Mouse (Mus musculus) stomach, embryonic 14.5 days (tissue): ENCODE measurements around the gene Mymk. TPM values are rescaled to one million over a fixed set of nuclear protein-coding genes. Genes with fewer than 3 reads are reported as not detected.

Source experiments
- ATAC-seq: fragments of 200-750 bp; cut with Nextera tagmentation; 2 replicates; pipeline ENCODE4 v1.8.0; 2017; ENCODE audit warnings: low read depth, moderate TSS enrichment; ENCODE audit not compliant: insufficient number of reproducible peaks, insufficient read depth, low FRiP score
- H3K27ac ChIP-seq: fragments of 300-500 bp; sonication (generic); 2 replicates; pipeline ENCODE4 v1.5.1; 2014; ENCODE audit warnings: mild to moderate bottlenecking, low read length, moderate library complexity, mixed read lengths
- H3K27me3 ChIP-seq: fragments of 300-500 bp; sonication (generic); 2 replicates; pipeline ENCODE4 v1.6.1; 2014; ENCODE audit warnings: low read length, control low read depth, mixed read lengths; ENCODE audit not compliant: control insufficient read depth, insufficient read depth
- H3K36me3 ChIP-seq: fragments of 300-500 bp; sonication (generic); 2 replicates; pipeline ENCODE4 v1.6.1; 2014; ENCODE audit warnings: mild to moderate bottlenecking, control low read depth, low read length, moderate library complexity, mixed read lengths; ENCODE audit not compliant: control insufficient read depth, insufficient read depth
- H3K4me1 ChIP-seq: fragments of 300-500 bp; sonication (generic); 2 replicates; pipeline ENCODE4 v1.6.1; 2014; ENCODE audit warnings: low read length, control low read depth, mixed read lengths; ENCODE audit not compliant: control insufficient read depth, insufficient read depth
- H3K4me2 ChIP-seq: fragments of 300-500 bp; sonication (generic); replicated peaks from 2 replicates; pipeline ENCODE4 v1.6.1; 2014; ENCODE audit warnings: low read depth, low read length, control low read depth
- H3K4me3 ChIP-seq: fragments of 300-500 bp; sonication (generic); 2 replicates; pipeline ENCODE4 v1.5.1; 2014; ENCODE audit warnings: low read depth, low read length, control low read depth
- H3K9ac ChIP-seq: fragments of 300-500 bp; sonication (generic); replicated peaks from 2 replicates; pipeline ENCODE4 v1.6.1; 2014; ENCODE audit warnings: low read depth, mild to moderate bottlenecking, control low read depth, low read length, moderate library complexity, mixed read lengths
- H3K9me3 ChIP-seq: fragments of 300-500 bp; sonication (generic); 2 replicates; pipeline ENCODE4 v1.6.1; 2016; ENCODE audit warnings: low read depth, low read length, control low read depth; ENCODE audit not compliant: control insufficient read depth
- WGBS: fragments of 180-500 bp; shearing (Covaris S2); extraction: QIAGEN DNeasy Blood & Tissue Kit; methylation state at CpG from one replicate; pipeline ENCODE4 v1.1.7; 2014; 5-methylcytosine and 5-hydroxymethylcytosine counted together
- polyA plus RNA-seq: library from polyadenylated mRNA; unstranded; fragments of >200 nt; fragmentation: Nextera tagmentation; extraction: Ambion mirVana; gene quantifications from 2 replicates; pipeline ENCODE4 v1.2.1, GENCODE M21; 2014

Gene Mymk
- polyA plus RNA-seq, 1 experiment from 2014 or later: not detected

DNA sequence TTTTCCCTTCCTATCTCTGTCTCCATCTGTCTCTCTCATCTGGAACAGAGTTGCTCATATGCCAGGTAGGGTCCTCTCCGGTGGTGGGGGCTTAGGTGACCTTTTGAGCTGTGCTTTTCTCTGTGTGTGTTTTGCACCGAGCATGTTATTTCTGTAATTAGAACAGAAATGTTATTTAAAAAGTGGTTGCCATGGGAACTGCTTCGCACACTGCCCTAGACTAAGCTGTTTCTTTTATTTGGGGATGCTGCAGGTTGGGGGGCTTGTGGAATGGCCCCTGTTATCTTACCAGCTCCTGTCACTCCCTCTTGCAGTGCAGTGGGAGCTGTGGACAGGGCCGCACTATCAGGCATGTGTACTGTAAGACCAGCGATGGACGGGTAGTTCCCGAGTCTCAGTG is 31.6 kb upstream of the Mymk start:
- Histone ChIP-seq H3K4me1 (peaks cover under 1% of the 10 kb centered on the region; the same call in 1 of the 2 replicates), H3K9me3 (no peaks in the 10 kb centered on the region), H3K36me3 (no peaks in the 10 kb centered on the region), H3K27me3 (no peaks in the 10 kb centered on the region), H3K4me3 (no peak overlapping the region), H3K27ac (no peak overlapping the region), H3K4me2 (no peak overlapping the region), H3K9ac (no peak overlapping the region)
- 68% methylated on average over 7 of the region's 7 CpGs for WGBS
- no peak for ATAC-seq

DNA sequence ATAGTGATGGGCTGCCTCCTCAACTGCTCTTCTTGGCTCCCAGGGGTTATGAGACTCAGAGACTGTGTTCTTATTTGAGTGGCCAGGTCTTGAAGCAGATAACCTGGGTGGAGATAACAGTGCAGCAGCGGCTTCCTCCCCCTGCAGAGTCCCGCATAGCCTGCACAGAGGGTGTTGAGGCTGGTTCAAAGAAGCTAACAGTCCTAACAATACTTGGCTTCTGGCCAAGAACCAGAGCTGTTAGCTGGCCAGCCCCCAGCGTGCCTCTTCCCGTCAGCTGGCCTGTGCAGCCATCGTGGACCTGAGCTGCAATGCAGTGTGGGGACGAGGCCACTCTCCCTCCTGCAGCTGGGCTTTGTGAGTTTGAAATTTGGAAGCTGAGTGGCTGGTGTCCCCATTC is 25.8 kb upstream of the Mymk start:
- Histone ChIP-seq H3K4me2 (no peak overlapping the region), H3K4me3 (no peak overlapping the region), H3K4me1 (peaks cover 27% of the 10 kb centered on the region), H3K27ac (peak overlapping the region; percentile 40; the same call in 1 of the 2 replicates), H3K9ac (no peak overlapping the region), H3K36me3 (no peaks in the 10 kb centered on the region), H3K9me3 (no peaks in the 10 kb centered on the region), H3K27me3 (no peaks in the 10 kb centered on the region)
- WGBS: 5% methylated on average over 6 of the region's 6 CpGs
- ATAC-seq: peak; percentile 86

DNA sequence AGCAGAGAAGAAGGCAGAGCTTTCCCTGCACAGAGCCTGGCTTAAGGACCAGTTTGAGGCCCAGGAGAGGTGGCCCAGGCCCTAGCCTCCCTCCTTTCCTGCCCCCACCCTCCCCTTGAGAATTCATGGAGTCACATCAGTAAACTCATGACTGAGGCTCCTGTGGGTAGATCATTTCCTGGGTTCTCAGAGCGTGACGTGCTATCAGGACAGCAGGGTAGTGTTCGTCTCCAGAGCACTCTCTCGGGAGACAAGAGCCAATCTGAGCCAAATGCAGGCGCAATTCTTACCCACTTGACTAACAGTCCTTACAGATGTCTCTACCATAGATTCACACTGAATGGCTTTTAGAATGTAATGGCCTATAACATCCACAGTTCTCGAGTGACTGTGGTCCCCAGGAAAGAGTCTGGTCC is 25.3 kb upstream of the Mymk start:
- no peaks in the 10 kb centered on the region for H3K27me3 ChIP-seq
- peaks cover 27% of the 10 kb centered on the region for H3K4me1 ChIP-seq
- H3K27ac ChIP-seq: peak overlapping the region; percentile 40; the same call in 1 of the 2 replicates
- no peaks in the 10 kb centered on the region for H3K9me3 ChIP-seq
- H3K4me3 ChIP-seq: no peak overlapping the region
- ATAC-seq: no peak
- H3K9ac ChIP-seq: no peak overlapping the region
- H3K36me3 ChIP-seq: no peaks in the 10 kb centered on the region
- H3K4me2 ChIP-seq: no peak overlapping the region
- WGBS: 51% methylated on average over 6 of the region's 6 CpGs

DNA sequence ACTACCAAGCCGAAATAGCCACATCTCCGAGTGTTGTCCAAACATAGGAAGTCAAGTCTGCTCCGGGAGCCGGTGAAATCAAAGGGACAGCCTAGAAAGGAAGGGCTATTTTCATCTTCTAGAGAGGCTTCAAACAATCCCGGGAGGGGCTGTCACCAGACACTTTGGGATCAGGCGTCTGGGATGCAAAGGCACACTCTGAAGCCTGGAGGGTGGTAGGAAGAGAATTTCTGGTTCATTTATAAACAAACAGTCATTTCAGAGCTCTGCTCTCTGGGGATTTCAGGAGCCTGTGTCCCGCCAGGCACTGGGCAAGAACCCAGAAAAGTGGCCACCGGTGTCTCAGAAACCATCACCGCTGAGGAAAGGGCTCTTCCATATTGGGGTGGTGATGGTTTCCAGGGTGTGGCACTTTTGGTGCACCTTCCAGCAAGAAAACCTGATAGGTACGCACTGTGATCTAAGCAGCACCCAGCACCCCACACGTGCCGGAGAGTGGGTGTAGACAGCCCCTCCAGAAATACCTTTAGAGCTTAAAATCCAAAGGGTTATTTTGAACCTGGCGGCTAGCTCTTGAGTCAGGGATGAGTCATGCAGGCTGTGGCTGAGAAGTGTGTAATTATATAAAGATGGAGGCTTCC is 24.5 kb upstream of the Mymk start:
- H3K27me3 ChIP-seq: no peaks in the 10 kb centered on the region
- peaks cover 27% of the 10 kb centered on the region for H3K4me1 ChIP-seq
- H3K4me2 ChIP-seq: no peak overlapping the region
- ATAC-seq: no peak
- H3K9ac ChIP-seq: no peak overlapping the region
- WGBS: 44% methylated on average over 13 of the region's 13 CpGs
- H3K27ac ChIP-seq: peak overlapping the region; percentile 40; the same call in 1 of the 2 replicates
- H3K36me3 ChIP-seq: no peaks in the 10 kb centered on the region
- H3K9me3 ChIP-seq: no peaks in the 10 kb centered on the region
- H3K4me3 ChIP-seq: no peak overlapping the region

DNA sequence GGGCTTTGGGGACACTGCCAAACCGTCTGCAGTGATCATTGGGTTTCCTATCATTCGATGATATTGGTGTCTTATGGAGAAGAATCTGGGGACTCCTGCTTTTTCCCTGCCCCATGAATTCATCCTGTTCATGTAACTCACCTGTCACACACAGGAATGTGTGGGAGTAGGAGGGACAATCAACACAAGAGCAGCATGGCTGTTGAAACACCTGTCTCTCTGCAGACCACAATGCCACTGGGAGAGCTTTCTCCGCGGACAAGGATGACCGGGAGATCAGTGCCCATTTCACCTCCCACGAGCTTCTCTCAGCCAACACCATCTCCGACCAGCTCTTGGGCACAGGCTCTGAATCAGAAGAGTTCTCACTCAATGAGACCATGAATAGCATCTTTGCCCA is 23.2 kb upstream of the Mymk start:
- H3K27ac ChIP-seq: no peak overlapping the region
- no peak overlapping the region for H3K4me2 ChIP-seq
- H3K27me3 ChIP-seq: no peaks in the 10 kb centered on the region
- H3K9ac ChIP-seq: no peak overlapping the region
- WGBS: 94% methylated on average over 7 of the region's 7 CpGs
- H3K9me3 ChIP-seq: no peaks in the 10 kb centered on the region
- H3K4me3 ChIP-seq: no peak overlapping the region
- H3K36me3 ChIP-seq: no peaks in the 10 kb centered on the region
- peaks cover 27% of the 10 kb centered on the region for H3K4me1 ChIP-seq
- no peak for ATAC-seq

DNA sequence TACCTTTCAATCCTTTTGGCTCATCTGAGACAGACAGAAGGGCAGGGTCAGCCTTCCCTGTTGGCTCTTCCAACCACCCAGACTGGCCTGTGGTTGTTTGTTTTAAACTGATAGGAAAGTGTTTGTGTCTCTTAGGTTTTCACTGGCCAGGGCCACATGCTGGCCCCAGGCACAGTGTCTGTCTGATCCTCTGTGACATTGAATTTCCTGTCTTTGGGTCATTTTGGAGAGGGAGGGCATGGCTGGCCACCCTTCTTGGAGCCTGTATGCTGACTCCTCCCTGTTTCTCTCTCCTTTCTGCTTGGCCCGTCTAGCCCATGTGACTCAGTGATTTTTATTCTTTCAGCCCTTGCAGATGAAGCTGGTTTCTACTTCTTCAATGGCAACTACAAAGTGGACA is 17.3 kb upstream of the Mymk start:
- Histone ChIP-seq H3K36me3 (no peaks in the 10 kb centered on the region), H3K4me2 (no peak overlapping the region), H3K4me1 (peaks cover 29% of the 10 kb centered on the region), H3K27ac (no peak overlapping the region), H3K27me3 (no peaks in the 10 kb centered on the region), H3K9ac (no peak overlapping the region), H3K9me3 (no peaks in the 10 kb centered on the region), H3K4me3 (no peak overlapping the region)
- ATAC-seq: no peak
- WGBS: 62% methylated on average over 1 of the region's 1 CpGs

DNA sequence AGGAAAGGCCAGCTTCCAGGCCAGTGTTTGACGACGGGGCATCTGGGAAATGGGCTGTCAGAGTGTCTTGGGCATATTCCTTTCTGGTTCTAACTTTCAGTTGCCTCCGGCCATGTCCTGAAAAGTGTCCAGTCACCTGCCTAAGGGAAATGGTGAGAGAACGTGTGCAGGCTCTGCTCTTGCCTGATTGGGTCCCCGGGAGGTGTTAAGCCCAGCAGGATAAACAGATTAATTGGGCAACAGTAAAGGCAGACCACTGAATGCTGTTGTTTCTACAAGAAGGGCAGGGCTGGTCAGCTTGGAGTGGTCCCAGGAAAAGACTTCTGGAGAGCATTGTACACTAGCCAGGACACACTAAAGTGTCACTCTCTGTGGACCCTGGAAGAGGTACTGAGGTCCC is 16.7 kb upstream of the Mymk start:
- no peak overlapping the region for H3K4me2 ChIP-seq
- no peaks in the 10 kb centered on the region for H3K36me3 ChIP-seq
- ATAC-seq: no peak
- peaks cover 29% of the 10 kb centered on the region for H3K4me1 ChIP-seq
- H3K27me3 ChIP-seq: no peaks in the 10 kb centered on the region
- H3K9ac ChIP-seq: no peak overlapping the region
- H3K4me3 ChIP-seq: no peak overlapping the region
- peak overlapping the region; percentile 75 for H3K27ac ChIP-seq
- H3K9me3 ChIP-seq: no peaks in the 10 kb centered on the region
- WGBS: 73% methylated on average over 5 of the region's 5 CpGs

DNA sequence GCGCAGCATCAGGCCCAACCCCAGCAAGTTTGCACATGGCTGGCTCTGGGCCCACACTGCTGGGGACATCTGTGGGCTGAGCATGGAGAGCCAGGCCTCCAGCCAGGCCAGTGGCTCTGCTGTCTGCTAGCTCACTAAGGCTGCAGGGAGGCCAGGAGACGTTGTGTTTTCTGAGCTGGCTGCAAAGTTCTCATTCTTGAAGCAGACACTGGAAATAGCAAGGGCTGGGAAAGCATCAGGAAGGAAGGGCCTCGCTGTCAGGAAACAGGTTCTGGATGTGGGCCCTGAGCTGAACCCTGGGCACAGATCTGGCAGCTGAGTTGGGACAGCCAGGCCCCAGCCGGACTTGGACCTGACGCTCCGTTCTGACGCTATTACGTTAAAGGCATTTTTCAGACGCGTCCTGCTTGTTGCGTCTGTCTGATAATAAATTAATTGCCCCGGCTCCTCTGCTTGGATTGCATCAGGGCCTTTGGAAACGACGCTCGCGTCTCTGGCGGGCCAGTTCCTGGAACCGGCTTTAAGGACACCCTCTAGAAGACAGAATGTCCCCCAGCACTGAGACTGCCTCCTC is 16.2 kb upstream of the Mymk start:
- Histone ChIP-seq H3K9ac (no peak overlapping the region), H3K36me3 (no peaks in the 10 kb centered on the region), H3K27me3 (no peaks in the 10 kb centered on the region), H3K4me3 (no peak overlapping the region), H3K4me1 (peaks cover 29% of the 10 kb centered on the region), H3K4me2 (no peak overlapping the region), H3K27ac (peak overlapping the region; percentile 75), H3K9me3 (no peaks in the 10 kb centered on the region)
- 40% methylated on average over 18 of the region's 18 CpGs for WGBS
- ATAC-seq: no peak; the same call in 1 of the 2 replicates

DNA sequence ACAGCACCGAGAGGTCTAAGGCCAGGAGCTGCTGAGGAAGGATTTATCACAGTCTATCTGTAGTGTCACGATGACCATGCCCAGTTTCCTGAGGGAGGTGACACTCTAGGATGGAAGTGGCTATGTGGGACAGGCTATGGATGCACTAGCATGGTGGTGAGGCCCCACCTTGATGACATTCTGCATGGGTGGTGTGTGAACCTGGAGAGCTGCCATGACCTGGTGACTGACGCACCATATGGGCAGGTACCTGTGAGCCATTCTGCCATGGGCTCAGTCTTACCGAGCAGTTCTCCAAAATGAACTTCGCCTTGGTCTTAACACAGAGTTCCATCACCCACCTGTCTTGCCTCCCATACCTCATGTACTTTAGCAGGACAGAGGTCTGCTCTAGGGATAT is 15.6 kb upstream of the Mymk start:
- H3K4me1 ChIP-seq: peaks cover 29% of the 10 kb centered on the region
- H3K36me3 ChIP-seq: no peaks in the 10 kb centered on the region

More for the DNA sequence above, 15.6 kb upstream of the Mymk start:
- Histone ChIP-seq H3K27me3 (no peaks in the 10 kb centered on the region), H3K27ac (peak overlapping the region; percentile 75; the same call in 1 of the 2 replicates), H3K9me3 (no peaks in the 10 kb centered on the region), H3K4me3 (no peak overlapping the region), H3K4me2 (no peak overlapping the region), H3K9ac (no peak overlapping the region)
- 85% methylated on average over 5 of the region's 5 CpGs for WGBS
- ATAC-seq: no peak
